Comparison of ENCODE assay signal across 14 mouse cellular contexts in the genomic region with DNA sequence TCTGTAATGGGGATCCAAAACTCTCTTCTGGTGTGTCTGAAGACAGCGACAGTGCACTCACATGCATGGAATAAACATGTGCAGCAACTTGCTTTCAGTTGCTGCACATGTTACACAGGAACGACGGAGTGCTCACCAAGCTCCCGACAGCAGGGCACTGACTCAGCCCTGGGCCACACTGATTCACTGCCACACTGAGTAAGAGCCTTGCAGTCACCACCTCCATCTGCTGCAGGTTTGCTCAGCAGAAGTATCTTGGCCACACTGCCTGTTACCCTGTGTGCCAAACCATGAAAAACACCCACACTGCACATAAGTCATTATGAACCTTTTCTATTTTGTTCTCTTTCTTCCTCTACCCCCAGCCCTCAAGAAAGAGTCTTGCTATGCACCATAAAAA. TPM values are rescaled to one million over a fixed set of nuclear protein-coding genes. Genes with fewer than 3 reads are reported as not detected.
DNase-seq lines count a peak whose midpoint lies in the region; TF ChIP-seq lines count a peak whose summit lies in the region.
"Had no signal": no experiment of that assay in that cellular context is flagged by ENCODE, and none has a peak within 500 bp of the region (broad histone marks: within the 10 kb centered on the region; RNA-seq: fewer than 3 reads in every experiment).

No protein-coding gene starts in this region.

- H3K27me3 ChIP-seq in C2C12 (ENCODE audit: control insufficient read depth, insufficient read depth, insufficient read length), result no peaks in the 10 kb centered on the region
- H3K27me3 ChIP-seq: embryonic facial prominence, embryonic 13.5 days; forebrain, embryonic 13.5 days; limb, embryonic 13.5 days had no signal

- peaks cover 10% of the 10 kb centered on the region for H3K36me3 ChIP-seq in C2C12 (ENCODE audit: control insufficient read depth, insufficient read depth)

- H3K79me3 ChIP-seq in C2C12 (ENCODE audit: low read depth), result peaks cover 41% of the 10 kb centered on the region

- H3K79me2 ChIP-seq in C2C12 (ENCODE audit: control insufficient read depth, insufficient read depth), result peaks cover 77% of the 10 kb centered on the region

- no peak for TF ChIP-seq CTCF in C2C12 (IDR thresholded peaks at IDR 0.05; ENCODE audit: control insufficient read depth, insufficient read depth, insufficient read length)

- H3ac ChIP-seq in C2C12 (ENCODE audit: control insufficient read depth, insufficient read length, low read depth), result no peak overlapping the region

- no peak overlapping the region for H3K4me3 ChIP-seq in C2C12 (ENCODE audit: insufficient read depth, poor library complexity, severe bottlenecking)
- H3K4me3 ChIP-seq: embryonic facial prominence, embryonic 13.5 days; forebrain, embryonic 13.5 days; limb, embryonic 13.5 days had no signal

- DNase-seq in layer of hippocampus, adult 11-12 months (ENCODE audit: low spot score), result peak; percentile 58
- DNase-seq in layer of hippocampus, postnatal 14 days (ENCODE audit: low spot score in 2 of 2), result no peak
- peak; percentile 65 for DNase-seq in 3T3-L1 (ENCODE audit: low read depth, low spot score)
- DNase-seq in cerebellum, postnatal 36 days, result peak; percentile 59 to 63
- DNase-seq in retina, postnatal 1 day, result no peak
- no peak for DNase-seq in yolk sac, embryonic 10.5 days (ENCODE audit: low spot score)
- DNase-seq: gastrocnemius, postnatal 36 days; kidney, postnatal 14 days; liver, postnatal 0 days; thymus, postnatal 14 days had no signal

TF ChIP-seq in C2C12, 6 proteins besides CTCF, POLR2A, EP300 and RAD21:
- TF ChIP-seq FOSL1 (IDR thresholded peaks at IDR 0.05; ENCODE audit: insufficient read depth, low read length, poor library complexity, severe bottlenecking), result no peak
- TF ChIP-seq MAX (IDR thresholded peaks at IDR 0.05), result peak; percentile 18

RNA-seq across cellular contexts. Expression of a gene that starts 32.3 kb away (rescaled TPM):
- 10 to 100 TPM; 54.0 to 57.1 TPM for total RNA-seq in layer of hippocampus, postnatal 14 days (2021)
- 13.7 TPM for polyA plus RNA-seq in C2C12 (2012; fragmentation: generic; extraction: Trizol)

RNA-seq across cellular contexts. Expression of a gene that starts 47.6 kb away (rescaled TPM):
- total RNA-seq in layer of hippocampus, postnatal 14 days (2021), result 10 to 100 TPM; 22.5 to 23.5 TPM
- 13.4 TPM for polyA plus RNA-seq in C2C12 (2012; fragmentation: generic; extraction: Trizol)

RNA-seq across cellular contexts. Expression of a gene that starts 48.0 kb away (rescaled TPM):
- 100 to 1,000 TPM; 178 to 182 TPM for total RNA-seq in layer of hippocampus, postnatal 14 days (2021)
- 45.0 TPM for polyA plus RNA-seq in C2C12 (2012; fragmentation: generic; extraction: Trizol)

RNA-seq across cellular contexts. Expression of a gene that starts 56.5 kb away (rescaled TPM):
- total RNA-seq in layer of hippocampus, postnatal 14 days (2021), result 10 to 100 TPM; 57.0 to 69.8 TPM
- polyA plus RNA-seq in C2C12 (2012; fragmentation: generic; extraction: Trizol), result 16.0 TPM

RNA-seq across cellular contexts. Expression of a gene that starts 56.7 kb away (rescaled TPM):
- total RNA-seq in layer of hippocampus, postnatal 14 days (2021), result 10 to 100 TPM; 53.1 to 56.4 TPM
- polyA plus RNA-seq in C2C12 (2012; fragmentation: generic; extraction: Trizol), result 79.7 TPM

Comparison
In these comparisons a context has a peak if more than half of its experiments do, and no peak if none do; other contexts are left out.
1. DNase-seq: peak in layer of hippocampus, adult 11-12 months (single experiment), 3T3-L1 (single experiment) and cerebellum, postnatal 36 days (2 of 2); none in layer of hippocampus, postnatal 14 days (0 of 2), retina, postnatal 1 day (single experiment) and yolk sac, embryonic 10.5 days (single experiment).